Mouse (Mus musculus): ENCODE data around the gene Lman1l. TPM values are rescaled to one million over a fixed set of nuclear protein-coding genes. Genes with fewer than 3 reads are reported as not detected.

Gene Lman1l
- polyA plus RNA-seq, 1 experiment from 2014 or later, result not detected

GRCm38 (mm10) chr9:57628717-57629116 is 8.1 kb upstream of the Lman1l start:
- H3K9ac ChIP-seq, result no peak overlapping the region
- peaks cover 3% of the 10 kb centered on the region; the same call in 1 of the 2 replicates for H3K4me1 ChIP-seq
- peaks cover 47% of the 10 kb centered on the region for H3K36me3 ChIP-seq (replicated peaks)
- 95% methylated on average over 12 of the region's 12 CpGs for WGBS
- ATAC-seq (replicated peaks), result peak; percentile 15; the same call in 1 of the 2 replicates
- H3K4me2 ChIP-seq, result no peak overlapping the region
- H3K27me3 ChIP-seq (replicated peaks), result no peaks in the 10 kb centered on the region
- H3K9me3 ChIP-seq, result no peaks in the 10 kb centered on the region
- no peak overlapping the region for H3K4me3 ChIP-seq
- no peak overlapping the region for H3K27ac ChIP-seq

GRCm38 (mm10) chr9:57627892-57628291 is 7.3 kb upstream of the Lman1l start:
- no peak for ATAC-seq (replicated peaks)
- 90% methylated on average over 11 of the region's 11 CpGs for WGBS
- no peaks in the 10 kb centered on the region for H3K27me3 ChIP-seq (replicated peaks)

GRCm38 (mm10) chr9:57627191-57627590 is 6.6 kb upstream of the Lman1l start:
- Histone ChIP-seq H3K4me1 (no peaks in the 10 kb centered on the region), H3K9me3 (no peaks in the 10 kb centered on the region), H3K27me3 (replicated peaks) (no peaks in the 10 kb centered on the region), H3K27ac (no peak overlapping the region), H3K4me3 (no peak overlapping the region), H3K36me3 (replicated peaks) (peaks cover 47% of the 10 kb centered on the region), H3K9ac (no peak overlapping the region), H3K4me2 (no peak overlapping the region)
- ATAC-seq (replicated peaks), result no peak
- WGBS, result 91% methylated on average over 17 of the region's 17 CpGs

More at GRCm38 (mm10) chr9:57627892-57628291, 7.3 kb upstream of the Lman1l start:
- H3K9me3 ChIP-seq, result no peaks in the 10 kb centered on the region
- no peak overlapping the region for H3K4me2 ChIP-seq
- no peak overlapping the region for H3K27ac ChIP-seq
- H3K4me3 ChIP-seq, result no peak overlapping the region
- no peaks in the 10 kb centered on the region for H3K4me1 ChIP-seq
- peaks cover 47% of the 10 kb centered on the region for H3K36me3 ChIP-seq (replicated peaks)
- H3K9ac ChIP-seq, result no peak overlapping the region

- no peak overlapping the region for H3K4me3 ChIP-seq
- H3K27me3 ChIP-seq (replicated peaks), result no peaks in the 10 kb centered on the region
- no peak overlapping the region for H3K27ac ChIP-seq
- no peak overlapping the region for H3K9ac ChIP-seq
- H3K9me3 ChIP-seq, result no peaks in the 10 kb centered on the region
- H3K4me1 ChIP-seq, result no peaks in the 10 kb centered on the region
- no peak overlapping the region for H3K4me2 ChIP-seq
- peaks cover 42% of the 10 kb centered on the region for H3K36me3 ChIP-seq (replicated peaks)
- ATAC-seq (replicated peaks), result no peak
- 71% methylated on average over 15 of the region's 15 CpGs for WGBS
These were observed 5.3 kb upstream of the Lman1l start for GRCm38 (mm10) chr9:57625674-57626500.

- no peak for ATAC-seq (replicated peaks)
- Histone ChIP-seq H3K4me1 (no peaks in the 10 kb centered on the region), H3K36me3 (replicated peaks) (peaks cover 28% of the 10 kb centered on the region), H3K4me3 (no peak overlapping the region), H3K27me3 (replicated peaks) (no peaks in the 10 kb centered on the region), H3K4me2 (no peak overlapping the region), H3K9ac (no peak overlapping the region), H3K9me3 (no peaks in the 10 kb centered on the region), H3K27ac (no peak overlapping the region)
- WGBS, result 90% methylated on average over 7 of the region's 7 CpGs
These were observed 3.7 kb upstream of the Lman1l start for GRCm38 (mm10) chr9:57624295-57624694.

GRCm38 (mm10) chr9:57618854-57619253 is 1.7 kb downstream of the Lman1l start:
- Histone ChIP-seq H3K27ac (no peak overlapping the region), H3K9me3 (no peaks in the 10 kb centered on the region), H3K4me1 (no peaks in the 10 kb centered on the region), H3K4me2 (no peak overlapping the region), H3K4me3 (no peak overlapping the region), H3K36me3 (replicated peaks) (no peaks in the 10 kb centered on the region), H3K9ac (no peak overlapping the region), H3K27me3 (replicated peaks) (no peaks in the 10 kb centered on the region)
- ATAC-seq (replicated peaks), result no peak
- WGBS, result 84% methylated on average over 8 of the region's 8 CpGs

GRCm38 (mm10) chr9:57617556-57618169 is 2.9 kb downstream of the Lman1l start:
- ATAC-seq (replicated peaks), result no peak
- H3K4me2 ChIP-seq, result no peak overlapping the region
- H3K27ac ChIP-seq, result no peak overlapping the region
- 75% methylated on average over 8 of the region's 8 CpGs for WGBS
- no peaks in the 10 kb centered on the region for H3K27me3 ChIP-seq (replicated peaks)
- H3K9me3 ChIP-seq, result no peaks in the 10 kb centered on the region
- H3K36me3 ChIP-seq (replicated peaks), result no peaks in the 10 kb centered on the region
- no peak overlapping the region for H3K4me3 ChIP-seq
- no peak overlapping the region for H3K9ac ChIP-seq
- H3K4me1 ChIP-seq, result no peaks in the 10 kb centered on the region

GRCm38 (mm10) chr9:57614786-57615185 is 5.8 kb downstream of the Lman1l start:
- no peaks in the 10 kb centered on the region for H3K36me3 ChIP-seq (replicated peaks)
- WGBS, result 89% methylated on average over 4 of the region's 4 CpGs
- no peaks in the 10 kb centered on the region for H3K27me3 ChIP-seq (replicated peaks)
- no peak overlapping the region for H3K27ac ChIP-seq
- no peak overlapping the region for H3K9ac ChIP-seq
- H3K4me2 ChIP-seq, result no peak overlapping the region
- no peaks in the 10 kb centered on the region for H3K9me3 ChIP-seq
- no peak overlapping the region for H3K4me3 ChIP-seq
- H3K4me1 ChIP-seq, result peaks cover 8% of the 10 kb centered on the region; the same call in 1 of the 2 replicates
- no peak for ATAC-seq (replicated peaks)

GRCm38 (mm10) chr9:57613975-57614374 is 6.6 kb downstream of the Lman1l start:
- no peak overlapping the region for H3K4me2 ChIP-seq
- peaks cover 8% of the 10 kb centered on the region; the same call in 1 of the 2 replicates for H3K4me1 ChIP-seq
- no peaks in the 10 kb centered on the region for H3K9me3 ChIP-seq
- H3K4me3 ChIP-seq, result no peak overlapping the region
- no peak overlapping the region for H3K27ac ChIP-seq
- no peaks in the 10 kb centered on the region for H3K27me3 ChIP-seq (replicated peaks)
- no peak overlapping the region for H3K9ac ChIP-seq
- no peak for ATAC-seq (replicated peaks)
- 81% methylated on average over 7 of the region's 7 CpGs for WGBS
- no peaks in the 10 kb centered on the region for H3K36me3 ChIP-seq (replicated peaks)

GRCm38 (mm10) chr9:57612587-57612986 is 8.0 kb downstream of the Lman1l start:
- WGBS, result 83% methylated on average over 7 of the region's 7 CpGs
- no peaks in the 10 kb centered on the region for H3K9me3 ChIP-seq
- no peaks in the 10 kb centered on the region for H3K36me3 ChIP-seq (replicated peaks)
- H3K4me2 ChIP-seq, result no peak overlapping the region
- H3K9ac ChIP-seq, result no peak overlapping the region
- H3K27me3 ChIP-seq (replicated peaks), result no peaks in the 10 kb centered on the region
- no peak for ATAC-seq (replicated peaks)
- H3K27ac ChIP-seq, result no peak overlapping the region
- H3K4me3 ChIP-seq, result no peak overlapping the region
- peaks cover 8% of the 10 kb centered on the region; the same call in 1 of the 2 replicates for H3K4me1 ChIP-seq

- Histone ChIP-seq H3K27me3 (replicated peaks) (peaks cover 9% of the 10 kb centered on the region; the same call in 1 of the 2 replicates), H3K36me3 (replicated peaks) (no peaks in the 10 kb centered on the region), H3K9me3 (no peaks in the 10 kb centered on the region), H3K4me3 (no peak overlapping the region), H3K4me1 (peaks cover 20% of the 10 kb centered on the region), H3K4me2 (no peak overlapping the region), H3K9ac (no peak overlapping the region), H3K27ac (no peak overlapping the region)
- 42% methylated on average over 3 of the region's 3 CpGs for WGBS
- ATAC-seq (replicated peaks), result no peak
These were observed 10.2 kb downstream of the Lman1l start for GRCm38 (mm10) chr9:57610359-57610826.

GRCm38 (mm10) chr9:57609803-57610202 is 10.8 kb downstream of the Lman1l start:
- Histone ChIP-seq H3K4me3 (no peak overlapping the region), H3K4me1 (peaks cover 23% of the 10 kb centered on the region), H3K27ac (no peak overlapping the region), H3K36me3 (replicated peaks) (no peaks in the 10 kb centered on the region), H3K9me3 (no peaks in the 10 kb centered on the region), H3K9ac (no peak overlapping the region), H3K4me2 (no peak overlapping the region), H3K27me3 (replicated peaks) (peaks cover 9% of the 10 kb centered on the region; the same call in 1 of the 2 replicates)
- ATAC-seq (replicated peaks), result no peak
- 61% methylated on average over 3 of the region's 3 CpGs for WGBS

All from midbrain, embryonic 15.5 days (tissue).